8 mouse cellular contexts compared by ENCODE assay signal in the genomic region with DNA sequence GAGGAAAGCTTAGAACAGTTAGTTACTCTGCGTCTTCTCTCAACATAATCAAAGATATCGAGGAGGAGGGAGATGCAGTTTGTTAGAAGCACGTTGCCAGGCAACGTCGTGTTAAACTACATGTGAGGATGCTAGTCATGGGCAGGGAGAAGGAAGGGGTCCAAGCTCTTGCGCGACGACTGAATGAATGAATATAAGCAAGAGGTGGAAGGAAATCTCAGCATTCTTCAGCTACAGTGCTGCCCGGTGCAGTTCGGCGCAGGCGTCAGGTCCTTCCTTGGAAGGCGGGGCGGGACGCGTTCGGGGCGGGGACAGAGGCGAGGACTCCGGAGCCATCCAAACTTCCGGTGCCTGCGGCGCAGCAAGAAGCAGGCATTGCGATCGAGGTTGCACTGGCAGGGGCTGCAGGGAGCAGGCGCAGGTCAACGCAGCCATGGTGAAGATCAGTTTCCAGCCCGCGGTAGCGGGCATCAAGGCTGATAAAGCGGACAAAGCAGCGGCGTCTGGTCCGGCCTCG. TPM values are rescaled to one million over a fixed set of nuclear protein-coding genes. Genes with fewer than 3 reads are reported as not detected.
DNase-seq lines count a peak whose midpoint lies in the region; ATAC-seq and TF ChIP-seq lines count a peak whose summit lies in the region.

A gene (plus strand): TSS at position 51 of the 517 bp plus-strand sequence.

- intact Hi-C loops in left cerebral cortex, adult 2 months (cut with DNase I): loop anchor here (1.0 to 2.0 kb wide), 3 partner anchors 24 to 41 kb away; a partner anchor contains a TSS

- peak; percentile 65 for ATAC-seq in megakaryocyte, adult 5-6 weeks (ENCODE audit: poor library complexity, severe bottlenecking)

- TF ChIP-seq CTCF in left cerebral cortex, adult 2 months (IDR thresholded peaks at IDR 0.05): no peak

- peak within 1 kb of the TSS; percentile 94 for H3K27ac ChIP-seq in left cerebral cortex, adult 2 months

- H3K4me3 ChIP-seq in left cerebral cortex, adult 2 months: peak within 1 kb of the TSS; percentile 89

- peak; percentile 83 for DNase-seq in adipocyte (ENCODE audit: low spot score)
- DNase-seq in embryo, embryonic 10 days (ENCODE audit: low spot score): peak; percentile 94
- DNase-seq in gastrocnemius, postnatal 10 days: peak; percentile 86
- peak; percentile 62 for DNase-seq in hindlimb bud, embryonic 11.5 days (ENCODE audit: extremely low spot score, low read depth, low spot score)
- DNase-seq in left cerebral cortex, adult 2 months (ENCODE audit: extremely low spot score in 1 of 2, low spot score in 2 of 2): peak; percentile 90 to 92
- DNase-seq in right cerebral cortex, postnatal 10 days (ENCODE audit: low spot score in 2 of 2): peak; percentile 94
- DNase-seq in urinary bladder, postnatal 25 days (ENCODE audit: low spot score): peak; percentile 91

RNA-seq across cellular contexts. Expression of the gene that starts here (rescaled TPM):
- total RNA-seq in gastrocnemius, postnatal 10 days (2021): 10 to 100 TPM; 59.7 to 68.9 TPM
- total RNA-seq in left cerebral cortex, adult 2 months (2021): 100 to 1,000 TPM; 714 to 742 TPM
- total RNA-seq in megakaryocyte, adult 5-6 weeks (2015): 32.8 and 32.9 TPM in 2 replicates
- total RNA-seq in megakaryocyte, adult 5-6 weeks (2017): 77.9 and 83.6 TPM in 2 replicates

Comparison
In these comparisons a context has a peak if more than half of its experiments do, and no peak if none do; other contexts are left out.
1. Peak in every context shown above with its lines: DNase-seq, ATAC-seq, H3K4me3 ChIP-seq and H3K27ac ChIP-seq.
2. RNA of the gene that starts here (total RNA-seq): 714 to 742 TPM in left cerebral cortex, adult 2 months; 32.8 to 83.6 TPM in megakaryocyte, adult 5-6 weeks and 59.7 to 68.9 TPM in gastrocnemius, postnatal 10 days; every median in the first group is over 4 times any median in the second.